Mouse (Mus musculus): ENCODE results near the gene Psmd9. TPM values are rescaled to one million over a fixed set of nuclear protein-coding genes. Genes with fewer than 3 reads are reported as not detected.

Gene Psmd9
- polyA plus RNA-seq, 1 experiment from 2014 or later, result 77.6 TPM

DNA sequence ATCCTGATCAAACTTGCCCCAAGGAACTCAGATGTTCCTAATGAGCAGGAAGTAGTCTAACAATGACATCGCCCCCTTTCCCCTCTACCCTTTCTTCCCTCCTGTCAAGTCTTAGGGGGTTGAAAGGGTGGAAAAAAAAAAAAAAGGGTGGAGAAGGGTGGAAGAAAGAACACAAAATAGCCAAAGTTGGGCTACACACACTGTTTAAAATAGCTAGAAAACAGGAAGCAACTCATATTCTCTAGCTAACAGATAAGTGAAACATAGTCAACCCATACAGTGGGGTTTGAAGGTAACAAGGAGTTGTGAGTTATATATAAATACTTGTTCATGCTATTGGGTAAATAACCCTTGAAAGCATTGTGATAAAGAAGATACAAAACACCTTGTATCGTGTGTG lies 63.0 kb downstream of the Psmd9 start:
- Histone ChIP-seq H3K4me2 (ENCODE audit: low read length) (no peak overlapping the region), H3K4me1 (ENCODE audit: control insufficient read depth, insufficient read depth, low read length) (peaks cover 17% of the 10 kb centered on the region), H3K27me3 (ENCODE audit: control insufficient read depth, insufficient read depth, low read depth, low read length) (no peaks in the 10 kb centered on the region), H3K36me3 (ENCODE audit: control insufficient read depth, insufficient read depth, low read length) (peaks cover 7% of the 10 kb centered on the region; the same call in 1 of the 2 replicates), H3K4me3 (ENCODE audit: low read depth, low read length) (no peak overlapping the region), H3K9me3 (replicated peaks; ENCODE audit: control insufficient read depth, low read length, poor library complexity, severe bottlenecking) (no peaks in the 10 kb centered on the region), H3K27ac (ENCODE audit: low read length) (no peak overlapping the region), H3K9ac (ENCODE audit: low read depth, low read length) (no peak overlapping the region)
- ATAC-seq, result no peak
- 99% methylated on average over 2 of the region's 2 CpGs for WGBS

DNA sequence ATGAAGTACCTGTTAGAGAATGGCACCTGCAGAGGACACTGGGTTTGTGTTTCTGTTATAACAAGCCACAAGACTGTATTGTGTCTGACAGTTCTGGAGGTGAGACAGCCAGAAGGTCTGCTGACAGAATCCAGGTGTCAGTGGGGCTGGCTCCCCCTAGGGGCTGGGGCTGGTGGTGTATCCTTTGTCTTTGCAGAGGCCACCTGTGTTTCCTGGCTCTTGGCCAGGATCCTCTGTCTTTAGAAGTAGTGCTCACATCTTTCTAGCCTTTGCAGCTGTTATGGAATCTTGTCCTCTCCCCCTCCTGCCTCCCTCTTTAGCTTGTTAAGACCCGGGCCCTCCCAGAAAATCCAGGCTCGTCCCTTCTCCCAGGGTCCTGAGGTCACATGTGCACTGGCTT lies 66.5 kb downstream of the Psmd9 start:
- 16% methylated on average over 2 of the region's 2 CpGs for WGBS
- ATAC-seq, result no peak
- no peak overlapping the region for H3K27ac ChIP-seq (ENCODE audit: low read length)

DNA sequence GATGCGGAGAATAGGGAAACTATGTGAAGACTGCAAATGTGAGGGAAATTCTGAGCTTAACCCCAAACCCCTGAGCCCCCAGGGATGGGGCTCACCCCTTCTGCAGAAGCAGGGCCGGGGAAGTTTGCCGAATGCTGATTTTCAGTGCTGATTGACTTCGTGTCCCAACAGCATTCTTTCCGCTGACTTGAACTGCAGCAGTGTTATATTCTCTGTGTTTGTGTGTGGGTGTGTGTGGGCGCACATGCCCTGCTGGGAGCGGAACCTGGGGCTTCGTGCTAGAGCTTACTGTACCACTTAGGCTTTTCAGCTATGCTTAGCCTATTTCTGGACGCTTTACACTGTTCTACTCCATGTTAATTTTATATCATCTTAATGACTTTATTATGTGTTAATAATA lies 67.2 kb downstream of the Psmd9 start:
- Histone ChIP-seq H3K9me3 (replicated peaks; ENCODE audit: control insufficient read depth, low read length, poor library complexity, severe bottlenecking) (no peaks in the 10 kb centered on the region), H3K4me1 (ENCODE audit: control insufficient read depth, insufficient read depth, low read length) (0 out of 2 replicates have a peak, but pooled peaks cover 3% of the 10 kb centered on the region), H3K4me3 (ENCODE audit: low read depth, low read length) (no peak overlapping the region), H3K36me3 (ENCODE audit: control insufficient read depth, insufficient read depth, low read length) (peaks cover 15% of the 10 kb centered on the region), H3K9ac (ENCODE audit: low read depth, low read length) (no peak overlapping the region), H3K4me2 (ENCODE audit: low read length) (no peak overlapping the region), H3K27me3 (ENCODE audit: control insufficient read depth, insufficient read depth, low read depth, low read length) (no peaks in the 10 kb centered on the region), H3K27ac (ENCODE audit: low read length) (no peak overlapping the region)
- ATAC-seq, result no peak
- WGBS, result 84% methylated on average over 9 of the region's 9 CpGs

More for the DNA sequence above, 66.5 kb downstream of the Psmd9 start:
- Histone ChIP-seq H3K4me2 (ENCODE audit: low read length) (no peak overlapping the region), H3K4me1 (ENCODE audit: control insufficient read depth, insufficient read depth, low read length) (0 out of 2 replicates have a peak, but pooled peaks cover 3% of the 10 kb centered on the region), H3K4me3 (ENCODE audit: low read depth, low read length) (no peak overlapping the region), H3K36me3 (ENCODE audit: control insufficient read depth, insufficient read depth, low read length) (peaks cover 15% of the 10 kb centered on the region), H3K9me3 (replicated peaks; ENCODE audit: control insufficient read depth, low read length, poor library complexity, severe bottlenecking) (no peaks in the 10 kb centered on the region), H3K27me3 (ENCODE audit: control insufficient read depth, insufficient read depth, low read depth, low read length) (no peaks in the 10 kb centered on the region), H3K9ac (ENCODE audit: low read depth, low read length) (no peak overlapping the region)

DNA sequence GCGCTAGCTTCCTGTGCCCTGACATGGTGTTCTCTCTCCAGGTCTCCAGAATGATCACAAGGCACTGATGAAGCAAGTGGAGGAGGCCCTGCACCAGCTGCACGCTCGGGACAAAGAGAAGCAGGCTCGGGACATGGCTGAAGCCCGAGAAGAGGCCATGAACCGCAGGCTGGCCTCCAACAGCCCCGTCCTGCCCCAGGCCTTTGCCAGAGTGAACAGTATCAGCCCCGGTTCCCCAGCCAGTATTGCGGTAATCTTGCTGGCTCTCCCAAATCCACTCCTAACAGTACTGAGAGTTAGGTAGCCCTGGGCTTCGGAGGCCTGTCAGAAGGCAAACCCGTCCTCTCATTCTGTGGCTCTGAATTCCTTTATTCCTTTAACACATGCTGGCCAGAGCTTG lies 70.3 kb downstream of the Psmd9 start:
- H3K27me3 ChIP-seq (ENCODE audit: control insufficient read depth, insufficient read depth, low read depth, low read length), result no peaks in the 10 kb centered on the region
- no peak overlapping the region for H3K4me2 ChIP-seq (ENCODE audit: low read length)
- H3K9ac ChIP-seq (ENCODE audit: low read depth, low read length), result no peak overlapping the region
- no peak overlapping the region for H3K27ac ChIP-seq (ENCODE audit: low read length)
- 91% methylated on average over 11 of the region's 11 CpGs for WGBS
- H3K4me3 ChIP-seq (ENCODE audit: low read depth, low read length), result no peak overlapping the region
- H3K9me3 ChIP-seq (replicated peaks; ENCODE audit: control insufficient read depth, low read length, poor library complexity, severe bottlenecking), result no peaks in the 10 kb centered on the region
- H3K4me1 ChIP-seq (ENCODE audit: control insufficient read depth, insufficient read depth, low read length), result 0 out of 2 replicates have a peak, but pooled peaks cover 3% of the 10 kb centered on the region
- ATAC-seq, result no peak
- peaks cover 30% of the 10 kb centered on the region for H3K36me3 ChIP-seq (ENCODE audit: control insufficient read depth, insufficient read depth, low read length)

GRCm38 (mm10) chr5:123245518-123245917 lies 76.3 kb downstream of the Psmd9 start:
- 20% methylated on average over 4 of the region's 4 CpGs for WGBS
- peaks cover 15% of the 10 kb centered on the region for H3K36me3 ChIP-seq (ENCODE audit: control insufficient read depth, insufficient read depth, low read length)
- H3K27ac ChIP-seq (ENCODE audit: low read length), result no peak overlapping the region
- H3K9me3 ChIP-seq (replicated peaks; ENCODE audit: control insufficient read depth, low read length, poor library complexity, severe bottlenecking), result no peaks in the 10 kb centered on the region
- no peaks in the 10 kb centered on the region for H3K4me1 ChIP-seq (ENCODE audit: control insufficient read depth, insufficient read depth, low read length)
- H3K4me2 ChIP-seq (ENCODE audit: low read length), result no peak overlapping the region
- no peak for ATAC-seq
- no peak overlapping the region for H3K9ac ChIP-seq (ENCODE audit: low read depth, low read length)
- H3K4me3 ChIP-seq (ENCODE audit: low read depth, low read length), result no peak overlapping the region
- no peaks in the 10 kb centered on the region for H3K27me3 ChIP-seq (ENCODE audit: control insufficient read depth, insufficient read depth, low read depth, low read length)

- Histone ChIP-seq H3K4me3 (ENCODE audit: low read depth, low read length) (no peak overlapping the region), H3K9me3 (replicated peaks; ENCODE audit: control insufficient read depth, low read length, poor library complexity, severe bottlenecking) (no peaks in the 10 kb centered on the region), H3K27ac (ENCODE audit: low read length) (no peak overlapping the region), H3K27me3 (ENCODE audit: control insufficient read depth, insufficient read depth, low read depth, low read length) (no peaks in the 10 kb centered on the region), H3K9ac (ENCODE audit: low read depth, low read length) (no peak overlapping the region), H3K4me1 (ENCODE audit: control insufficient read depth, insufficient read depth, low read length) (peaks cover 6% of the 10 kb centered on the region), H3K4me2 (ENCODE audit: low read length) (peak overlapping the region; percentile 74), H3K36me3 (ENCODE audit: control insufficient read depth, insufficient read depth, low read length) (no peaks in the 10 kb centered on the region; the same call in 1 of the 2 replicates)
- 71% methylated on average over 8 of the region's 8 CpGs for WGBS
- ATAC-seq, result peak; percentile 19; the same call in 1 of the 2 replicates
Measured at GRCm38 (mm10) chr5:123251390-123251789, 82.2 kb downstream of the Psmd9 start.

GRCm38 (mm10) chr5:123251834-123252233 lies 82.6 kb downstream of the Psmd9 start, which contains the start of gene Wdr66:
TSS of gene Wdr66 (plus strand) at chr5:123252102.
- Histone ChIP-seq H3K9ac (ENCODE audit: low read depth, low read length) (peak within 1 kb of the TSS; percentile 49; the same call in 1 of the 2 replicates), H3K4me1 (ENCODE audit: control insufficient read depth, insufficient read depth, low read length) (peaks cover 6% of the 10 kb centered on the region), H3K4me2 (ENCODE audit: low read length) (peak within 1 kb of the TSS; percentile 74), H3K36me3 (ENCODE audit: control insufficient read depth, insufficient read depth, low read length) (no peaks in the 10 kb centered on the region; the same call in 1 of the 2 replicates), H3K9me3 (replicated peaks; ENCODE audit: control insufficient read depth, low read length, poor library complexity, severe bottlenecking) (no peaks in the 10 kb centered on the region), H3K27me3 (ENCODE audit: control insufficient read depth, insufficient read depth, low read depth, low read length) (no peaks in the 10 kb centered on the region), H3K4me3 (ENCODE audit: low read depth, low read length) (peak within 1 kb of the TSS; percentile 37), H3K27ac (ENCODE audit: low read length) (no peak within 1 kb of the TSS)
- ATAC-seq, result peak; percentile 95
- WGBS, result 2% methylated on average over 18 of the region's 18 CpGs

DNA sequence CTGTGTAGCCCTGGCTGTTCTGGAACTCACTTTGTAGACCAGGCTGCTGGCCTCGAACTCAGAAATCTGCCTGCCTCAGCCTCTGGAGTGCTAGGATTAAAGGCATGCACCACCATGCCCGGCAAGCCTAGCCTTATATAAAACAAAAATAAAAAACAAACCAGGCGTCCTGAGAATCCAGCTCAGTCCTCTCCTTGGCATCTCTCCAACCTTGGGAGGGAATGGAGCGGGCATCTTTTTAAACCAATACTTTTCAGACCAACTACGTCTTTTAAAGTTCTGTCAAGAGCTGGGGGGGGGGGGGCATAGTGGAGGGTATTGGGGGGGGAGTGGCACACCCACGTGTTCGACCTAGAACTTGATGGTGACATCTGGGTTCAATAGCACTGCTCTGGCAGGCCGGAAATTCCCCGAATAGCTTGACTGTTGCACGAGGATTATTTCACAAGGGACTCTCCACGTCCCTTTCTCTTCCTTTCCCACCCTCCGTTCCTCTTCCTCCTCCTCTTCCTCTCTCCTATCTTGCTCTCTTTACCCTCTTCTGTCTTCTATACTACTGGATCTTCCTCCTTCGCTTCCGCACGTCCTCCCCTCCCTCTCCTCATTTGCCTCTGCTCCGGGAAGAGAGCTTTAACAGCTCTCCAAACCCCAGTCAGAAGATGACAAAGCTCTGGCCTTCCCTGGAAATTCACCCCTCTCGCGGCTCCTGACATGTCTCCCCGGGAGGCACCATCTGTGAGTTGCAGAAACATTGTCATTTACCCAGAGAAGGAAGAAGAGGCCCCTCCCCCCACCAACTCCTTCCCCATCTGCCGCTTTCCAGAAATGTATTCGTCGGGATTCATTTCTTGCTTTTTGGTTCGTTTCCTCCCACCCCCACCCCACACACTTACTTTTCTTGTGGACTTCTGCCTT lies 87.9 kb downstream of the Psmd9 start:
- Histone ChIP-seq H3K36me3 (ENCODE audit: control insufficient read depth, insufficient read depth, low read length) (no peaks in the 10 kb centered on the region), H3K4me2 (ENCODE audit: low read length) (peak overlapping the region; percentile 28; the same call in 1 of the 2 replicates), H3K4me1 (ENCODE audit: control insufficient read depth, insufficient read depth, low read length) (peaks cover 4% of the 10 kb centered on the region), H3K9ac (ENCODE audit: low read depth, low read length) (no peak overlapping the region), H3K4me3 (ENCODE audit: low read depth, low read length) (no peak overlapping the region), H3K27ac (ENCODE audit: low read length) (no peak overlapping the region), H3K9me3 (replicated peaks; ENCODE audit: control insufficient read depth, low read length, poor library complexity, severe bottlenecking) (no peaks in the 10 kb centered on the region), H3K27me3 (ENCODE audit: control insufficient read depth, insufficient read depth, low read depth, low read length) (no peaks in the 10 kb centered on the region)
- ATAC-seq, result no peak
- 25% methylated on average over 23 of the region's 23 CpGs for WGBS

DNA sequence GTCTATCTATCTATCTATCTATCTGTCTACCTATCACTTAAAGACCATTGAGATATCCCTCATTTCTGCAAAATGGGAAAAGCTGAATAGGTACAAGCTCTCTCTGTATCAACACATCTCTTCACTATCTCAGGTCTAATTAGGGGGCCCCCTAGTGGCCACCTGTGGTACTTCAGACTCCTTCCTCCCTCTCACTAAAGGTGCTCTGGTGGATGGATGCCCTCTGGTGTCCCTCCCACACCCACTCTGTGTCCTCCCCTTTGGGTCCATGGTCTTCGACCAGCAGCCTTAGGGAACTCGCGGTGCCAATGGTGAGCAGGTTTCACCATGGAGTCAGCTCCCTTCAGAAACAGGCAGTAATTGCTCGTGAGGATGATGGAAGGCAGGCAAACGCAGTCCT lies 89.8 kb downstream of the Psmd9 start:
- H3K27ac ChIP-seq (ENCODE audit: low read length), result no peak overlapping the region
- no peak overlapping the region for H3K9ac ChIP-seq (ENCODE audit: low read depth, low read length)
- no peak overlapping the region for H3K4me3 ChIP-seq (ENCODE audit: low read depth, low read length)
- H3K4me2 ChIP-seq (ENCODE audit: low read length), result no peak overlapping the region
- H3K27me3 ChIP-seq (ENCODE audit: control insufficient read depth, insufficient read depth, low read depth, low read length), result no peaks in the 10 kb centered on the region
- 55% methylated on average over 5 of the region's 5 CpGs for WGBS
- no peaks in the 10 kb centered on the region for H3K9me3 ChIP-seq (replicated peaks; ENCODE audit: control insufficient read depth, low read length, poor library complexity, severe bottlenecking)
- no peak for ATAC-seq
- H3K36me3 ChIP-seq (ENCODE audit: control insufficient read depth, insufficient read depth, low read length), result no peaks in the 10 kb centered on the region
- no peaks in the 10 kb centered on the region for H3K4me1 ChIP-seq (ENCODE audit: control insufficient read depth, insufficient read depth, low read length)
